Mouse (Mus musculus) heart, postnatal 0 days (tissue): ENCODE results near the gene Dmbt1.

ENCODE experiments used
- CTCF ChIP-seq: IDR thresholded peaks from 2 replicates; pipeline ENCODE4 v1.5.1; 2016; ENCODE audit warnings: antibody characterized with exemption, control low read depth, low read depth
- EP300 ChIP-seq: IDR thresholded peaks from 2 replicates; pipeline ENCODE4 v1.6.1; 2016; ENCODE audit warnings: antibody characterized with exemption, low read depth

- TF ChIP-seq EP300 (no peak), CTCF (peak; percentile 13; the same call in 1 of the 2 replicates)
Observed at GRCm38 (mm10) chr7:131062541-131062940, 30.7 kb downstream of the Dmbt1 start.
